Mouse (Mus musculus) embryo, embryonic 10.5 days (tissue): ENCODE data around the gene Hs1bp3.

Experiments used
- DNase-seq: peaks from one replicate; pipeline ENCODE4 v3.0.0-alpha.2; 2015; ENCODE audit warnings: low spot score

Gene Hs1bp3

DNA sequence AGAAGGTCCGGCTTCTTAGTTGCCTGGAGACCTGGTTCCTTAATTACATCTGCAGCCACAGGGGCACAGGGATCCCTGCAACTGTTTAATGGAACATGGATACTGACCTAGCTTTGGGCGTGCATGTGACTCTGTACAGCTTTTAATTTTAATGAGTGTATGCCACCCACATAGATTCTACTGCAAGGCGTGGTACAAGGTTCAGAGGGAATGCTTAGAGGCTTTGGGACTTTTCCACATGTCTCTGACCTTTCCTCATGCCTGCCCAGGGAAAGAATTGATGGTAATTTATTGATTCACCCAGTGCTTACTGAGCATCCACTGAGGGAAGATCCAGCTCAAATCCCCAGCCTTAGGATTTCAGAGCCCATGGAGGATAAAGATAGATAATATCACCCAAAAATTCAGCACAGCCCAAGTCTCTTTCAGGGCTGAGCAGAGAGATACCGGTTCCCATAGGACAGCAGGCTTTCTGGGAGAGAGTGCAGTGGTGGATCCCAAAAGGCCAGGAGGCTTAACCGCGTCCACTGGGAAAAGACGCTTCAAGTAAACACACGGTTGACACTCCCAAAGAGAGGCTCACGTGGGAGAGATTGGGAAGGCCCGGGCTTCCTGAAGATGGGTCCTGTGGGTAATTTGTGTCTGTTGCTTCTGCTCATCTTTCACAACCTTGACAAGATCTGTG, 23.5 kb downstream of the Hs1bp3 start:
- no peak for DNase-seq

DNA sequence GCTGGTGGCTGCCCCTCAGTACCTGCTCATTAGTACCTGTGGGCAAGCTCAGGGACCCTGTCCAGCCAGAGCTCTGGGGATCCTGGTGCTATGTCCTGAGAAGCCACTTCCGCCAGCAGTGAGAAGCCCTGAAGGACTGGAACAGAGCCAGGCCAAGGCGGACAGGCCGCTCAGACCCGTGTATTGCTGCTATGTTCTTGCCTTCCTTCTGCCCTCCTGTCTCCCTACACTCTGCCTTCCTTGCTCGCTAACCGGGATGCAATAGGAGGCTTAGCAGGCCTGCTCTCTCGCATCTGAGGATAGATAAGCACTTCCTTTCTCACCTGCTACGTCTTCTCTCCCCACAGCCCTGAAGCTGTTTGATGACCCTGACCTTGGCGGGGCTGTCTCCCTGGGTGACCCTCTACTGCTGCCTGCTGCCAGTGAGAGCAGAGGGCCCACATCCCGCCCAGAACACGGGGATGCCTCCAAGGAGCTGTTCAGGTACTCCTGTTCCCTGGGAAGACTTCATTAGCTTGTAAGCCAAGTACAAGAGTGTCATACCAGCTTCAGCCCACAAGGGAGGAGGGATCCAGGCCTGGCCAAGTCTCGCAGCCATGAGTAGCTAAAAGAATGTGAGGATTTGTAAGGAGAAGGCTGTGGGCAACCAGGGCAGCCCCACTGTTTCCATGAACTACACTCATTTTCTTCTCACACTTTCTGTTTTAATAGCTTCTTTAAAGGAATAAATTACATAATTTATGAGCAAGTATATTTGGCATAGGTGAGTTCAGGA, 24.2 kb downstream of the Hs1bp3 start:
- DNase-seq, result no peak

- no peak for DNase-seq
Observed at GRCm38 (mm10) chr12:8338491-8338890, 25.3 kb downstream of the Hs1bp3 start.

DNA sequence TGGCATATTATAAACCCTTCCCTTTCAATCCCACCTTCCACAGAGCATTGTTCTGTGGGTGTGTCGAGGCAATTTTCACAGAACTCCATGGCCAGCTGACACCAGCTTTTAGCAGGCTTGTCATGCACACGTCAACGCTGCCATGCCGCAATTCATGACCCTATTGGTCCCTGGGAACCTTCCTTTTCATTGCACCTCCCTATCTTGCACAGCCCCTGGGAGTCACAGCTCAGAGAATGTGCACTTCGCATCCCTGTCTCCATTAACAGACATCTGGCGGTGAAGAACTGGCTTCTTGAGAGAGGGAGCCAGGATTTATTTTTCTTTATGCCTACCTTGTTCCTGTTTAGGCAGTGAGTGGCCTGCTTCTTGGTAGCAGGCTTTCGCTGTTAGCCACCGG, 25.7 kb downstream of the Hs1bp3 start:
- no peak for DNase-seq

DNA sequence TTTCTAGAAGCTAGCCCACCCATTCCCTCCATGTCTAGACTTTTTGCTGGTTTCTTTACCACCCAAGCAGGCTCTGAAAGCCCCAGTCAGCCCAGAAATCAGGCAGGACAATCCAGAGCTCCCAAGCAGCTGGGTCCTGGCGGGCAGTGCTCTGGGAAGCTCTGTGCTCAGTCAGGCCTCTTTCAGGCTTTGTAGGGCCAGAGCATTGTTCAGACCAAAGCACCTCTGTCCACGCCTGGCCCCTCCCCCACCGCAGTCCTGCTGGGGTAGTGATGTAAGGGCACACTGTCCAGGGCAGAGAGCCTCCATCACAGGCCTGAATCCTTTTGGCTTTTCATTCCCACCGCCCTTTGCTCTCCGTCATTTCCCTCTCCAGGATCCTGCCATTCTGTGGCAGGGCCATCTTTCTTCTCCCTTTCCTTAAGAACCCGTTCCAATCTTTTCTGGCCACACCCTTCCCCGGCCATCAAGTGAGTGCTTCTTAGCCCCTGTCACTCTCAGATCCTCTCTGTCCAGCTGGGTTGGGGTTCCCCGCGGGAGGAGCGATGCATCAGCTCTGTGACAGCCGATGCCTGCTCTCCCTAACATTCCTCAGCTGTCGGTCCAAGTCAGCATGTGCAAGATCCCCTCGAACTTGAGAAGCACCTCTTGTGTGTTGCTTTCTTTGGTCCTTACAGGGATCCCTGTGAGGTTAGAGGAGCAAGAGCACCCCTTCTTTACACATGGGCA, 26.5 kb downstream of the Hs1bp3 start:
- DNase-seq, result peak; percentile 69

- no peak for DNase-seq
Observed at GRCm38 (mm10) chr12:8341008-8341407, 27.8 kb downstream of the Hs1bp3 start.

GRCm38 (mm10) chr12:8343381-8343780, 30.1 kb downstream of the Hs1bp3 start:
- no peak for DNase-seq

GRCm38 (mm10) chr12:8344897-8345296, 31.7 kb downstream of the Hs1bp3 start:
- DNase-seq, result no peak

DNA sequence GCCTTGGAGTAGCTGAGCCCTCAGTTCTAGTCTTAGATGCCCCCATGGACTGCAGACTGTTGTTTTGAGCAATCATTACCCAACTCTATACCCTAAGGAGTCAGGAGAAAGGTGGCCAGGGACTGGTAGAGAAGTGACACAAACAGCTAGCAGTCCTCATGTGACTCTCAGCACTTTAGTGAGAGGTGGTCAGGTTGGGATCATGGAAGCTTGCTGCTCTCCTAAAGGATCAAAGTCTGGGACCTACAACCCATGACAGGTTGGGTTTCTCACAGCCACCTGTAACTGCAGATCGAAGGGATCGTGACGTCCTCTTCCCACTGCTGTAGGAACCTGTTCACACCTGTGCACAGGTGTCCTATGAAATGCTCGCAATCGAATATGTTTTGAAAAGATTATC, 32.3 kb downstream of the Hs1bp3 start:
- DNase-seq, result no peak

- DNase-seq, result no peak
Observed at GRCm38 (mm10) chr12:8347746-8348462, 34.7 kb downstream of the Hs1bp3 start.

- peak; percentile 51 for DNase-seq
Observed at GRCm38 (mm10) chr12:8348733-8349513, 35.7 kb downstream of the Hs1bp3 start.

DNA sequence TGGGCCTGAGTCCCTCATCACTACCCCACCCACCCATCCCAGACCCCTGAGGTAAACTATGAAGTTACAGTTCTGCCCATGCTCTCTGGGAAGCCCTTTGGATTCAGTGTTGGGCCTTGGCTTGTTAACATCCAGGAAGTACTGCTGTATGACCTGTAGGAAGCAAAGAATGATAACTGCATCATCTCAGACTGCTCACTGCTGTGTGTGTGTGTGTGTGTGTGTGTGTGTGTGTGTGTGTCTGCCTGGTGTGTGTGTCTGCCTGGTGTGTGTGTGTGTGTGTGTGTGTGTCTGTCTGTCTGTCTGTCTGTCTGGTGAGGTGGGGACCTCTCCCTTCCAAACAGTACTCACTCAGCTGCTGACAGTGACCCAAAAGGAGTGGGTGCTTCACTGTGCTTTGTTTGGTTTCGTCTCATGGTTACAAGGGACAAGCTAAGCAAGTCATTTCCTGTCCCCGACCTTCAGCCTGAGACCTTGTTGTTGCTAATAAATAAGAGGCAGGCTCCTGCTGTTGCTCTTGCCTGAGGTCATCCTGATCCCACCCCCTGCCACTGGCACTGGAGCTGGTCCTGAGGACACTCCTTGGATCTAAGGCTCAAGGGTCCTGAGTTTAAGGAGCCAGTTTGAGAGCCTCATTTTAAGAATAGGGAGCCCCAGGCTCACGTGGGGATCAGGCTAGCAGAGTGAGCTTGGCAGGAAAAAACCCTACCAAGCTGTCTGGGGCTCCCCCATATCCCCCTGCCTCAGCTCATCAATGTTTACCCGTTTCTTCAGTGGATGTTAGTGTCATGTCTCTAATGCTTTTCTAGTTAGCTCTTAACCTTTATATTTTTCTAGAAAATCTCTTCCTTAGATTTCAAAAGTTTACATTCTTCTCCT, 38.0 kb downstream of the Hs1bp3 start:
- DNase-seq, result peak; percentile 53

DNA sequence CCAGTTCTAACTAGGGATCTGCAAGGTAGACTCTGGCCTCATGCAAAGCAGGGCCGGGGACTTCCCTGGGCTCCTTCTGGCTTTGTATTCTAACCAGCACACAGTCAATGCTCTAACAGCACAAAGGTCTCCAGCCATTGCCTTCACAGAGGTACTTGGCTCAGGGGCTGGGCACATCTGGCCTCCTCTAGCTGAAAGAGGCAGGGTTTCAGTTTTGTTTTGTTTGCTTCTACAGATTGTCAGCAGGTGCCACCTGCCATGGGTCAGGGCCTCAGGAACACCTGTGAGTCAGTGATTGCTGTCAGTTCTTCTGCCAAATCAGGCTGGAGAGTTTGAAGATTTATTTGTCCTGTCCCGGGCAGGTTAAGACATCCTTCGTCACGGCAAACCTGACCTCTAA, 39.8 kb downstream of the Hs1bp3 start:
- DNase-seq, result no peak

DNA sequence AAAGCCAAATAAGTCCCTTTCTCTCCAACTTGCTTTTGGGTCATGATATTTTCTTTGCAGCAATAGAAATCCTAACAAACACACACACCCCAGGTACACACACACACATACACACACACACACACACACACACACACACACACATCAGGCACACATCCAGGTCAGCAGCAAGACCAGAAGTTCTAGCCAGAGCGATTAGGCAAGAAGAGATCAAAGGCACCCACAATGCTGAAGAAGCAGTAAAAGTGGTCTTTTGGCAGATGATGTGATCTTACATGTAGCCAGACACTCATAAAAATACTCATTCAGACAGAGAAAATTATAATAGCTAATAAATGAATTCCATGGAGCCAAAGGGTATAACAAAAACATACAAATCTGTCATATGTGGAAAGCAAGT, 41.0 kb downstream of the Hs1bp3 start:
- DNase-seq, result no peak

- DNase-seq, result no peak
Observed at GRCm38 (mm10) chr12:8355011-8355410, 41.8 kb downstream of the Hs1bp3 start.

- no peak for DNase-seq
Observed at GRCm38 (mm10) chr12:8357449-8357848, 44.2 kb downstream of the Hs1bp3 start.

DNA sequence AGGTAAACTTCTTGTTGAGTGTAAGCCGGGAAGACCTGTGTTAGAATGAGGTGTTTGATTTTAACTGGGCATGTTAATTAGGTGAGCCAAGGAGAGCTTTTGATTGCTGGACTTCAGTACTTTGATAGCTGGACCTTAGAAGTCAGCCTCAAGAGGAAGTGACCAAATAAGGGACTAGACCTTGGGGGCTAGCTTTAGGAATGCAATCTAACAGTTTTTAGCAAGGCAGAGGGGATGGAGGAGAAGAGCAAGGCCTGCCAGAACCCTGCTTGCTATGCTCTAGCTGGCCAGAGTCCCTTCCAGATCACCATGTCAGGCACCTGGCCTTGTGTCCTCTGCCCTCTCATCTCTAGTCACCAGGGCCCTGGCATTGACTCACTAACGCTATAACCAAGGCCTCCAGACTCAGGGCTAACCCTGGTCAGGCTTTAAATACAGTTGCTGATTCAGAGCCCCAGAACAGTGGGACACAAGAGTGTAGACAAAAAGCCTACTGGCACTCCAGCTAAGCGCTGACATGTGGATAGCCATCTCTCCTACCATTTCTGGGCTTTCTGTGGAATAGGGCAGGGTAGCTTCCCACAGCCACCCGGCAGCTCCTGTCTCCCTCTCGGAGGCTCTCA, 45.2 kb downstream of the Hs1bp3 start:
- no peak for DNase-seq

DNA sequence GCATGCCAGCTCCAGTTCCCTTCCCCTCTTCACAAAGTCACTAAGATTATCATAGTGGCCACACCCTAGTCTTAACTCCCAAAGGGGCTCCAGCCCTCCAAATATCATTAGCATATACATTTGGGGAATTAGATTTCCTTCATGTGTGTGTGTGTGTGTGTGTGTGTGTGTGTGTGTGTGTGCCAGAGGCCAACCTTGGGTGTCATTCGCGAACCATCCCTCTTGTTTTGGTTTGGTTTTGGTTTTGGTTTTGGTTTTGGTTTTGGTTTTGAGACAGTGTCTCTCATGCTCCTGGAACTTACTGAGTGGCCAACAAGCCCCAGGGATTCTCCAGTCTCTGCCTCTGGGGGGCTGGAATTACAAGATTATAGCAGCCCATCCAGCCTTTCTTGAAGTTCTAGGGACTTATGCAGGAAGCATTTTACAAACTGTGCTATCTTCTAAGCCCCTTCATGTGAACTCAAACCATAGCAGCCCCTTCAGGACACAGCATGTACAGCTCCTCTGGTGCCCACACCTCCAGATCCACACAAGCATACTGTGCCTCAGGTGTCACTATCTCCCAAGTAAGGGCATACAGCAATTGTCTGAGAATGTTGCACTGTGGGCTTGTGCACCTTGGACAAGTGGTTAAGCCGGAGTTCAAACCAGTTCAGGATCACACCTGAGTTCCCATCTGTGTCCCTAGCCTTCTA, 46.3 kb downstream of the Hs1bp3 start:
- DNase-seq, result no peak

DNA sequence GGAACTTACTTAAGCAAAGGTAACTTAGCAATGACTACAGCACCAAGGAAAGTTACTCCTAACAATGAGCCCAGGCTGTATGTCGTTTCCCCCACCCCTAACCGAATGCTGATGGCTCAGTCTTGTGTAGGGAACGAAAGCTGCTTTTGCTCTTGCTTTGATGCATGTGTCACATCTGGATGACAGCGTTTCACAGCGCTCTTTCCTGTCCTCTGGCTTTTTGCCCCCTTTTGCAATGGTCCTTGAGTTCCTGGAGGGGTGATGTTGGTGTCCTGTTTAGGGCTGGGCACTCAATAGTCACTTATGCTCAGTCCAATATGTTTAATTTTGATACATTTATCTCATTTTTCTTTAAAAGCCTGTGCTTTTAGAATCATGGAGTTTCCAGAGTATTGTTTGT, 48.6 kb downstream of the Hs1bp3 start:
- no peak for DNase-seq
